Mouse (Mus musculus): ENCODE measurements around the gene Lars2.
A peak's percentile ranks its signal among the peaks of the same experiment; 100 is the strongest.

The Lars2 gene

DNA sequence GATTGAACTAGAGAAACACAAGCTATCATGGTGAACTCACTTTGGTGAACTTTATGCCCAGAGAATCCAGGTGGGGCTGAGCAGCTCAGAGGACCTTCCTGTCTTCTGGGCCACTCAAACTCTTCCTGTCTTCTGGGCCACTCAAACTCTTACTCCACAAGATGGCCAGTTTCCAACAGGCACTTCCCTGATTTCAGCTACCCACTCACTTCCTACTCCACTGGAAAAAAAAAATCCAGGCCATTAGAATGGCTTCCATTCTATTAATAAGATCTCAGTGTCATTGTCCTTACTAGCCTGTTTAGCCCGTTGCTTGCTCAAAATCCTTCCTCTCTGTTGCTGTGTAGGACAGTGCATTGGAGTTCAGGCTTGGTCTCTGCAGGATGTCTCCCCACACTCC is 108.8 kb downstream of the Lars2 start:
- DNase-seq (ENCODE audit: low spot score), result no peak

DNA sequence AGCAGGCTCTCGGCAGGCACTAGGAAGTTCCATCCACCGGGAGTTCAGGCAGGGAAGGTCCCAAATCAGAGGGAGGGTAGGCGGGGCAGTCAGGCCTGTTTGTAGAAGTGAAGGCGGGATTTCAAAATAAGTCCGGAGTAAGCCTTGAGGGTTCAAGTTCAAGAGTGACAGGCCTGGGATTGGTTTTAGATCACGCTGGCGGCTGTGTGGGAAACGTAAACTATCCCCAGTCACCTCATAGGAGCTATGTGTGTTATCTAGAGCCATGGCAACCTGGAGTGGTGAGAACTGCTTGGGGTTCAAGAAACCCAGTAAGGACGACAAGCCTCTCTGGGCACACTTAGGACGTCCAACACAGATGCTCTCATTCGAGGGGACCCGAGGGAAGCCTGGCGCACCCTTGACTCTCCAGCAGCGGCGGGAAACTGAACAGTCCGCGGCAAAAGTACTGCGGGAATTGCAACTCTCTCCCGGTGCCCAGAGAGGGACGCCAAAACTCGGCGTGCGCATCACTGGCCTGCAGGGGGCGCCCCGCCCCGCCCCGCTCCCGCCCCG is 111.4 kb downstream of the Lars2 start:
- DNase-seq (ENCODE audit: low spot score), result peak; percentile 69

DNA sequence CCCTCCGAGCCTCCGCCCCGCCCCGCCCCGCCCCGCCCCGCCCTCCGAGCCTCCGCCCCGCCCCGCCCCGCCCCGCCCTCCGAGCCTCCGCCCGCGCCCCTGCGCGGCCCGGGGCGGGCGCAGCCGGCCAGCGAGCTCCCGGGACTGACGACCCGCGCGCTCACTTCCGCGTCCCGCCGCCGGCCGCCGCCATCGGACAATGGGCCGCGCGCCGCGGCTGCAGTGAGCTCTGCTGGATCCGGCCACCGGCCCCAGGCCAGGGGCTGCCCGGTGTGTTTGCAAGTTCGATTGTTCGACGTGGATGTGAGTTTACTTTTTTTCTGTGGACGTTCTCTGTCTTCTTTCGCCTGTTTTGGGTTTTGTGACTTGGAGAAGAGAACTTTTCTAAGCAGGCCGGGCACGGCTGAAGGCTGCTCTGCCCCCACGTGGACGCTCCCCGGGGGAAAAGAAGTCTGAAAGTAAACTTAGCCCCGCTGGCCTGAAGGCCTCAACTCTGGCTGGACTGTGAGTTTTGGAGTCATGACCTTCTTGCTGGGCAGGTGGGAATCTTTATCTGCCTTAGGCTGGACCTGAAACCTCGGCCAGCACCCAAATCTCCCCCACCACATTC is 112.0 kb downstream of the Lars2 start, which contains the start of gene Limd1:
Gene Limd1, plus strand, starts transcription at position 121 of the 610 bp plus-strand sequence.
- peak; percentile 70 for DNase-seq (ENCODE audit: low spot score)

DNA sequence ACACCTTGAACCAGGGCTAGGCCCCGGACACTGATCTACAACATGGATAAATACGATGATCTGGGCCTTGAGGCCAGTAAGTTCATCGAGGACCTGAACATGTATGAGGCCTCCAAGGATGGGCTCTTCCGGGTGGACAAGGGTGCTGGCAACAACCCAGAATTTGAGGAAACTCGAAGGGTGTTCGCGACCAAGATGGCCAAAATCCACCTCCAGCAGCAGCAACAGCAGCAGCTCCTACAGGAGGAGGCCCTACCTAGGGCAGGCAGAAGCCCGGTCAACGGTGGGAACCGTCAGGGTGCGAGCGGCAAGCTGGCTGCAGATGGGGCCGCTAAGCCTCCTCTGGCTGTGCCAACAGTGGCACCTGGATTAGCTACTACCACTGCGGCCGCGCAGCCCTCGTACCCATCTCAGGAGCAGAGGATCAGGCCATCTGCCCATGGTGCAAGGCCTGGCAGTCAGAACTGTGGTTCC is 112.5 kb downstream of the Lars2 start:
- DNase-seq (ENCODE audit: low spot score), result no peak

DNA sequence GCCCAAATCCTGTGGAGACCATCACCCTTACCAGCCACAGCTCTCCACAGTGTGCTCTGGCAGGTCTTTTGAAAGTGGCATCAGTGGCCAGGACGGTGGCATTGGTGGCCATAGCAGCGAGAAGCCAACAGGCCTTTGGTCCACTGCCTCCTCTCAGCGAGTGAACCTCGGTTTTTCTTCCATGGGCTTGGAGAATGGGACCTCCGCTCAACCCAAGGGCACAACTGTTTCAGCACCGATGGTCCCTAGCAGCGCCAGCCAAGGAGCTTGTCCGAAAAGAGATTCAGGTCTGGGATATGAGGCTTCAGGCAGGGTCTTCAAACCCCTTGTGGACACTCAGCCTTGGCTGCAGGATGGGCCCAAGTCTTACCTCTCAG is 113.1 kb downstream of the Lars2 start:
- no peak for DNase-seq (ENCODE audit: low spot score)

DNA sequence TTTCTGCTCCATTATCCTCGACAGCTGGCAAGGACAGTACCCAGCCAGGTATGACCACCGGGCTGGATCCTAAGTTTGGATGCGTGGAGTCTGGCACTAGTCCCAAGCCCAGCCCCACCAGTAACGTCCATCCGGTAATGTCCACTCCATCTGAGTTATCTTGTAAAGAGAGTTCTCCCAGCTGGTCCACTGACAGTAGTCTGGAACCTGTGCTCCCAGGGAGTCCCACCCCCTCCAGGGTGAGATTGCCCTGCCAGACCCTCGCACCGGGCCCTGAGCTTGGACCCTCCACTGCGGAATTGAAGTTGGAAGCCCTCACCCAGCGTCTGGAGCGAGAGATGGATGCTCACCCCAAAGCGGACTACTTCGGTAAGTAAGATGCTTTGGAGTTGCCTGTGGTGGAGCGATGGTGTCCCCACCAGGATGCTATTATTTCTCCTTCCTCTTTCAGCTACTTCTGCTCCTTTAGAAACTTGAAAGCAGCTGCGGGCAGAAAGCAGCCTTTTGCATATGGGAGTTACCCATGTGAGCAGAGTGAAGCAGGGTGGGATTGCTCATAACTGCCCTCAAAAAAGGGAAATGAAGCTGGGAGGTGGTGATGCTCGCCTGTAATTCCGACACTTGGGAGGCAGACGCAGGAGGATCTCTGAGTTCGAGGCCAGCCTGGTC is 113.7 kb downstream of the Lars2 start:
- DNase-seq (ENCODE audit: low spot score), result no peak

DNA sequence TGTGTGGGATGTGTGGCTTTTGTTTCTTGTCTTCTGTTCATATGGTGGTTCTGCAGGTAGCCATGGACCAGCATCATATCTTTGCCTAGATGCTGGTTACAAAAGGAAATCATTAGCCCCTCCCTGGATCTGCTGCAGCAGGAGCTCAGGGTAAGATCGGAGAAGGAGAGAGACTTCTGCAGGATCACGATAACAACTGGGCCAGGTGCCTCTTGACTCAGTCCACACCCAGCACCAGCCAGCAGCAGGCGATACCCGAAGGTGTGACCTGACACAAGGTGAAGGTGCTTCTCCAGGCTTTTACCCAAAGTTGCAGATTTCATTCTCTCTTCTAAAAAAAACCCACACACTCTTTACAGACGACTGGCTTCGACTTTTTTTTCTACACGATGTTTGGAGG is 114.4 kb downstream of the Lars2 start:
- DNase-seq (ENCODE audit: low spot score), result no peak

DNA sequence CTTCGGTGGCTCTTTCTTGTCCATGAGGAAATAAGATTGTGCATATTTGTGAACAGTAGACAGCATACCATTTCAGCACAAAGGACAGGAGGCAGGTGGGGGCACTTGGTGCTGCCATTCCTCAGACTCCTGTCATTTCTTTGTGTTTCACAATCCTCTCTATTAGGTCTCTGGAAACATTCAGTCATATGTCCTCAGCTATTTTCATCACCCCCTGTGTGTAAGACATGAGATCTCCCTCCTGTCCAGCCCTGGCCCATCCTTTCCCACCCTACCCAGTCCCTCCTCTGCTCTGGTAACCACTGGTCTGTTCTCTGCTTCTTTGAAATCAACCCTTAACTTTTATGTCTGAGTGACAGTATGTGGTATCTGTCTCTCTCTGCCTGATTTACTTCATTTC is 116.9 kb downstream of the Lars2 start:
- no peak for DNase-seq (ENCODE audit: low spot score)

DNA sequence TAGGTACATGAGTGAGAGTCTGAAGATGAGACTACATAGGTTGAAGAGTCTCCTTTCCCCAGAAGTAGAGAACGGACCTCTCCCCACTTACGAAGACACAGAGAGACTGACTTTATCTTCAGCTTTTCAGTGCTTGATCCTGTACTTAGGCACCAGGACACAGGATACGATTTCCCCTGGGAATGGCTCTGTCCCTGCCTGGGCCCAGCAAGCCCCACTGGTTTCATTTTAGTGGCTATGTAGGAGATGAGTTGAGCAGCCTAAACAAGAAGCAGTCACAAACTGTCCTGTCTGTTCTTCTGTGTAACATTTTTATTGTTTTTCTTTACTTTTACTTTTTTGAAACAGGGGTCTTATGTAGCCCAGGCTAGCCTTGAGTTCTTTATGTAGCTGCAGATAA is 118.1 kb downstream of the Lars2 start:
- no peak for DNase-seq (ENCODE audit: low spot score)

DNA sequence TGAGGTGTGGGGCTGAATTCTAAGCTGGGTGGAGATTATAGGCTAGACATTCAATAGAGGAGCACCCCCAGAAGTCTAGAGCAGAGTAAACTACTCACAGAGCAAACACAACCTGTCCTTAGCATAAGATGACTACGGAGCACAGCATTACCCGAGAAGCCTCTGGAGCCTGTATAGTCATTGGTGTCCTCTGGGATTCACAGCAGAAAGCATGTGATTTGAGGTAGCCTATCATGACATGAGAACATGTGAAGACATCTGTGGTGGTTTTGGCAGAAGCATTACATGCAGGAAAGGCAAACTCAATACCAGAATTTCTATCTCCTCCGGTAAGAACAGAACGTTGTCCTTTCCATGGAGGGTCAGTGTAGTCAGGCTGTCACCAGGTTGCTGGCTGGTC is 118.8 kb downstream of the Lars2 start:
- DNase-seq (ENCODE audit: low spot score), result no peak

DNA sequence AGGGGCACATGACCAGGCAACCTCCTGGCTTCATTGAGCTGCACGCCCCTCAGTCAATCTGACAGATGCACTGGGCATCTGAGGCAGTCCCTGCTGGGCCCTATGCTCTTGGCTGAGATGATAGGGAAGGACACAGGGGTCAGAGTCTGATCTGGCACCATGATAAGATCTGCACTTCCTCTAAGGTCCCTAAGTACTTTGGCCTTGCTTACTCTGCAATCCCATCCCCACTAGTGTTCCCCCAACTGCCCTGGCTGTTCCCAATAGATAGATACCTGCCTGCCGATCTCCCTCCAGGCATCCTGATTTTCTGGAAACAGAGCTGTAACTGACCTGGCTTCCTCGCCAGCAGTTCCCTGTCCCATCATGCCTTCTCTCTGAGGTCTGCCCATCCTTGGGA is 119.9 kb downstream of the Lars2 start:
- DNase-seq (ENCODE audit: low spot score), result no peak

DNA sequence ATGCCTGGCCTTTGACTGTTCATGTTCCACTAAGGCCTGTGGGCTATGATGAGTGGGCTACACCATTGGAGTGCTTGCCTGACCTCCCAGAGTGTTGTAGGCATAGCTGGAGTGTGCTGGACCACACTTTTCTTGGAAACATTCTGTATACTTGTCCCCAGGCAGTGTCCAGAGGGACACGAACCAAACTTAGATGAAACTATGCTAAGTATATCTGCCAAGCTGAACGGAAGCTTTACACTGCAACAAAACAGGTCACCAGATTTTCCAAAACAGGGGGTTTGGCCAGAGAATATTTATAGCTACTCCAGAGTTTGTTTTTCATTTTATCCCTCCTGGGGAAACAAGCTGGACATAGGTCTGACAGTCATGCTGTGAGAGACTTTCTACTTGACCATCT is 122.3 kb downstream of the Lars2 start:
- DNase-seq (ENCODE audit: low spot score), result no peak

DNA sequence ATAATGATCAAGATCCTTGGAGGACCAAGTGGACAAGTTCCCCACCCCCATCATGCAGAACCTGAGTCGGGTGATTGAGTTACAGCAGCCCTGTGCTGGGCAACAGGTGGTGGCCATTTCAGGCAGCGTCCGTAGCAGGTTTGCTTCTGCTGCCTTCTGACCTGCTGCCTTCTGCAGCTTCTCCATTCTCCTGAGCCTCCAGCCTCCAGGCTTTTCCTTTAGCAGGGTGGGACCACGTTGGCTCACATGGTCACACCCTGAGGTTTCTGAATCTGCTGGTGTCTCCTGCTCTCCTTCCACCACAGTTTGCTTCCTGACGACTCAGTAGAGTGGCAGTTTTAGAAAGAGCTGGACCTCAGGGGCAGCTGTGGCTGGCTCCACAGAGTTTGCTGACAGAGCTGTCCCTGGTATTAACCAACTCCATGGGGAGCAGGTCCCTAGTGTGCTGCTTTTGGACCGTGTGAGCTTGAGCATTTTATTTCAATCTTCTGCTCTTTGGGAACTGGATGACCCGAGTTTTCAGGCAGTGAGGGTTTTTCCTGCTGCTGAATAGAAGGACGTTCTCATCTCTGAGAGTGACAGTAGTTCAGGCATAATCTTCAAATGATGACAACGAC is 123.1 kb downstream of the Lars2 start:
- no peak for DNase-seq (ENCODE audit: low spot score)

DNA sequence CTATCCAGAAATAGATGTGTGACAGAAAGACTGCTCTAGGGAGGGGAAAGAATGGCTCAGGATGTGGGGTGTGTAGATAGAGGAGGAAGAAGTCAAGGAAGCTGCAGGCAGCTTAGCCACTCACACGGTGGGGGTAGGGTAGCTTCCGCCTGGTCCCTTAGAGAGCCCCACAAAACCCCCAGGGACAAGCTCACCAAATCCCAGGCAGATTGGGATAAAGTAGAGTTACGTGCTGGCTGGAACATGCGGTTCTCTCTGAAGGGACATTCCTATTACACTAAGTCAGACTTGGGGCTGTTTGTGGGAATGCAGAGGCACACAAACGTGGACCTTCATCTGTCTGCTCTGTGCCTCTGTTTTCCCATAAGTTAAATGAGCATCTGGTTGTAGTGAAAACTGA is 124.2 kb downstream of the Lars2 start:
- no peak for DNase-seq (ENCODE audit: low spot score)

DNA sequence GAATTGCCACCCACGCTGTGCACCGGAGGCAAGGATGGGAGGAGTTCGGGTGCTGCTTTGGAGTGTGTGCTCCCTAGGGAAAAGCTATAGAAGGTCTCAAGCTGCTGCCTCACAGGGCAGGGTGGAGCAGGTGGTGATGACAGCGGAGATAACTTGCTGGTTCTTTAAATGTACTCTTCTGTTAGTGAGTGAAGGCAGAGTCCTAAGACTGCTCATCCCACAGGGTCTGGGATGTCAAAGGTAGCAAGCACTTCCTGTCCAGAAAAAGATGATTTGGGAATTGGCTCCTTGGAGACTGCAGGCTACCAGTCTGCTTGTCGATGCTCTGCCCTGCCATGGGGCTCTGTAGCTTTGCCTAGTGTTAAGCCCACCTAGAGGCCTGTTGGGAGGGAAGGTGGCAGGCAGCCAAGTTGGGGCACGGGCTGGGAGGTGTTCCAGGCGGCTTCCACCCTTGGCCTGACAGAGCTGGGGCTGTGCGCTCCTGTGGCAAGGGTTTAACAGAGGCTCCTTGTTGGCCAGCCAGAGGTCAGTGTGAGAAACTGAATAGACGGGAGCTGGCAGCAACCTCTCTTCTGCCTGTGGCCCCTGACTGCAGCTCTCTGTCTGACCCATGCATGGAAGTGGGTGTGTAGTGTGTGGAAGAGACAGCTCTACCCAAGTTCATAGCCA is 125.3 kb downstream of the Lars2 start:
- DNase-seq (ENCODE audit: low spot score), result peak; percentile 34

DNA sequence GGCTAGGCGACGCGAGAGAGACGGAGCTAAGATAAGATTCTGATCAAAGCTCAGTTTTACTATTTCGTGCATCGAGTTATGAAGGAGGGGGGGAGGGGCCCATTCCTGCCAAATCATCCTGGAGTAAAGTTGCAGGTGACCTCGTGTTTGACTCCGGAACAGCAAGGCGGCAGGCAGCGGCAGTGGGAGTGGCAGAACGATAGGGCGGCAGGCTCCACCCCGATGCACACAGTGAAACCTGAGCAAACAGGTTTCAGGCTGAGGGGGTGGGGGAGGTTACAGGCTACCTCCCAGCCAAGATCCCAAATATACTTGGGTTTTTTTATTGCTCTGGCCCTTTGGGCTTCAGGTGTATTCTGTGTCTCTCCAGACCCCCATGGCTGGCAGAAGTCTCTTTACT is 129.9 kb downstream of the Lars2 start:
- DNase-seq (ENCODE audit: low spot score), result no peak

DNA sequence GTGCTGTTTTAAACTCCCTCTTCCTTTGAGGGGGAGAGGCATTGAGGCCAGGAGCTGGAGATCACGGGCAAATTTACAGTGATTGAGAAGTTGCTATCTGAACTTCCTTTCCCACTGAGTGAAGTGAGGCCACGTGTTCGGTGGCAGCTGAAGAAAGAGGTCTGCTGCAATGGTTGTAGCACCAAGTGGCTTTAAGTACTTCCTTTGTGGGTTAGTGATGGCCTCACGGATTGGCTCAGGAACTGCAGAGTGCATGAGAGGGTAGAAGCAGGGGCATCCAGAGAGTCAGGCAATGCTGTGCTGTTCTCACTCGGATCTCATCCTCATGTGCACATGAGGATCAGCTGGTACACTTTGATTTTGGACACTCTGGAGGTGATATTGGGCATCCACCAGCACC is 131.2 kb downstream of the Lars2 start:
- no peak for DNase-seq (ENCODE audit: low spot score)

DNA sequence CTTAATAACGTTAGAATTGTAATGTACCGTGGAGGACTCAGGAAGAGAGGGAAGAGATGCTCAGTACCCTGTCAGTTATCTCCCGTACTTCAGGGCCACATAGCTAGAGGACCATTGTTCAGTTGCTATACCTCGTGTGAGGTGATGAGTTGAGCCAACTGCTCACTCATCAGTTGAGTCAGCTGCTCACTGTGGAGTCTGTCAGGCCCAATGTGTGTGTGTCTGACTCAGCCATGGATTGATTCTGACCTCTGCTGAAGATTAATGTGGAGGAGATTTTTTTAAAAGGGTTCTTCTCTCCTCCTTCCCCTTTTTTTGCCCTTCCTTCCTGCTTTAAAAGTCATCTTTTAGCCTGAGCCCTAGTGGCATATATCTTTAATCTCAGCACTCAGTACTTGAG is 133.8 kb downstream of the Lars2 start:
- DNase-seq (ENCODE audit: low spot score), result no peak

DNA sequence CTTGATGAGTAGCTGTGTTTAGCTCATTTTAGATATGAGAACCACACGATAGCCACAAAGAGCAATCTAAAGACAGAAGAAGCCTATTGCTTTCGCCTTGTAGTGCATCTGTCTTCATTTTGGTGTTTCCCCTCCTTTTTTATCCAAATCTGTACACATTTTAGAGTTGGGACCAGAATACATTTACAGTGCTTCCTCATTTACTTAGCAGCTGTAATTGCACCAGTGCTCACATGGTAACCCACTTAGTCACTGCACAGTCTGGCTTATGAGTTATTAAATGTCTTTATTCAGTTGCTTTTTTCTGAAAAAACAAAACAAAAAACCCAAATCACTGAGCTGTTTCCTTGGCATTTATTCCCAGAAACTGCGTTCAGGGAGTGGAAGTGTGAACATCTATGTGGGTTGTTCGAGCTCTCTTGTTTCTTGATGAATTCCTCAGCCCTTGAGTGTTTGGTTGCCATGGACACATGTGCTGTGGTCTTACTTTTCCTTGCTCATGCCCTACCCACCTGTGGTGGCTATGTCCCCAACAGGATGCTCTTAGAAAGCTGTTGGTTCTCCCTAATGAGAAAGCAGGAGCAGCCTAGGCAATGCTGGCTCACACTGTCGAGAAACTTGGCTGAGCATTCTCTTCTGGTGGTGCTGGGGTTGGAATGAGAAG is 136.6 kb downstream of the Lars2 start:
- DNase-seq (ENCODE audit: low spot score), result no peak

DNA sequence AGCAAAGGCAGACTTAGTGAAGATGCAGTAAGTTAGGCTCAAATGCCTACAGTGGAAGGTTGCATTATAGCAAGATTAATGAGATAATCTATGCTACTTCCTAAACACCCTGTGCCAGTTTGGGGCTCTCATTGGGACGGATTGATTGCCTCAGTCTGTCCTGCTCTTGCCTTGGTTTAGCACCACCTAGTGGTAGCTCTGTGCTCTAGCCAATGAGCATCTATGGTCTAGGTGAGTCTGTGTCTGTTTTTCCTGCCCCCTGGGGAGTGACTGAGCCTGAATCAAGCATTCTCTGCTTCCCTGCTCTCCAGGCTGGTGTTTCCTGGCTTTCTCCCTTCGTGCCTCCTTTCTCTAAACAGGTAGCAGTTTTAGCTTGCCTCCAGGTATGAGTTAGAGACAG is 137.6 kb downstream of the Lars2 start:
- peak; percentile 70 for DNase-seq (ENCODE audit: low spot score)

DNA sequence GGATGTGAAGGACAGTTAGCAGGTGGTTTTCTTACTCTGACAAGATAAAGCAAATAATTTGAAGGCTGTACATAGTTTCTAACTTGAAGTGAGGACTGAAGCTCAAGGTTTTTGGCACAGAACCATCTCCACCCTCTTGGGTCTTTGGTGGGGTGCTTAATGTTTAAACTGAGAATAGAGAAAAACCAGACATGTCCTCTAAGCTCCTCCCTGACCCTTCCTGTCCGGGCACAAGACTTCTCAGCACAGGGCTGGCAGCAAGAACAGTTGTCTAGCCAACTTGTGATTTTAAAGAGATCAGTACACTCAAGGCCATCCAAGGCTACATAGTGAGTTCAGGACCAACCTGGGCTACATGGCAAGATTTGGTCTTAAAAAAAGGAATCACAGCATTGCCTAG is 138.9 kb downstream of the Lars2 start:
- DNase-seq (ENCODE audit: low spot score), result no peak
